Mouse (Mus musculus) layer of hippocampus, adult 2 months (tissue): ENCODE data around the gene Gm21477. TPM values are rescaled to one million over a fixed set of nuclear protein-coding genes. Genes with fewer than 3 reads are reported as not detected.
"Not testable (repeated sequence)": the region's sequence is repeated elsewhere in the genome, so short reads cannot be mapped to it uniquely, and the experiment has no call there.

ENCODE experiments used
- DNase-seq, 2 experiments: peaks; one replicate each; pipeline ENCODE4 v3.0.0; 2022; ENCODE audit warnings: low spot score in 2 of 2
- H3K27ac ChIP-seq: fragments of 200-600 bp; 2 replicates; pipeline ENCODE4 v1.8.1; 2022
- H3K4me3 ChIP-seq: fragments of 200-600 bp; 2 replicates; pipeline ENCODE4 v1.8.1; 2022; ENCODE audit warnings: mild to moderate bottlenecking
- long read RNA-seq, 2 experiments: library from polyadenylated mRNA; stranded (forward); transcript quantifications; one replicate each; pipeline ENCODE4 v2.0.0; 2021; ENCODE audit warnings: borderline mapping rate in 2 of 2
- total RNA-seq, 2 experiments: library from RNA; stranded (reverse); gene quantifications; 2 replicates each; pipeline ENCODE4 v1.2.3; 2021

Gene Gm21477
- not detected for total RNA-seq
- long read RNA-seq, experiment 1: 0 reads
- long read RNA-seq, experiment 2: 0 reads

- DNase-seq, H3K4me3 ChIP-seq, H3K27ac ChIP-seq: not testable (repeated sequence)
Observed at GRCm38 (mm10) chrY:87116521-87116920, at the start of gene Gm21477. TSS of gene Gm21477 (plus strand) at chrY:87116821.
